Mouse (Mus musculus): Measurements from ENCODE around the gene Ap4m1. TPM values are rescaled to one million over a fixed set of nuclear protein-coding genes. Genes with fewer than 3 reads are reported as not detected.

Gene Ap4m1
- total and polyA plus RNA-seq, 3 experiments, result 22.2 to 38.5 TPM; not detected in 1

- H3K27ac ChIP-seq (ENCODE audit: control insufficient read depth, low read depth, low read length), result no peak overlapping the region
- H3K27me3 ChIP-seq (ENCODE audit: control insufficient read depth in 1 of 2, insufficient read depth in 2 of 2, low read length in 2 of 2), result peaks cover 2% of the 10 kb centered on the region in 2 experiments; a peak in 1 of 4 replicates
- no peak for DNase-seq (ENCODE audit: low read depth, low spot score)
- H3K36me3 ChIP-seq (ENCODE audit: control insufficient read depth in 1 of 2, insufficient read depth in 2 of 2, low read length in 2 of 2), result peaks cover 0 to 2% of the 10 kb centered on the region in 2 experiments; a peak in 1 of 4 replicates
- TF ChIP-seq E2F4 (IDR thresholded peaks at IDR 0.05; ENCODE audit: borderline replicate concordance, low read depth, low read length), result no peak
- TF ChIP-seq ETS1 (IDR thresholded peaks at IDR 0.05; ENCODE audit: low read depth, low read length), result no peak
- TF ChIP-seq UBTF (IDR thresholded peaks at IDR 0.05; ENCODE audit: borderline replicate concordance, insufficient read depth, low read depth, low read length), result no peak
- TF ChIP-seq MXI1 (IDR thresholded peaks at IDR 0.05; ENCODE audit: low read depth, low read length), result no peak
- no peak for TF ChIP-seq BHLHE40 (IDR thresholded peaks at IDR 0.05; ENCODE audit: borderline replicate concordance, low read depth, low read length)
- TF ChIP-seq POLR2AphosphoS2 (IDR thresholded peaks at IDR 0.05; ENCODE audit: low read length), result no peak
- no peak for TF ChIP-seq ZC3H11A (IDR thresholded peaks at IDR 0.05; ENCODE audit: low read depth, low read length)
- no peak for TF ChIP-seq RAD21 (IDR thresholded peaks at IDR 0.05; ENCODE audit: low read depth, low read length)
- TF ChIP-seq MYC (IDR thresholded peaks at IDR 0.05; ENCODE audit: low read depth, low read length), result no peak
- TF ChIP-seq USF1 (IDR thresholded peaks at IDR 0.05; ENCODE audit: low read depth, low read length), result no peak
- no peak for TF ChIP-seq CHD2 (IDR thresholded peaks at IDR 0.05; ENCODE audit: low read length)
- TF ChIP-seq TBP (IDR thresholded peaks at IDR 0.05; ENCODE audit: low read depth, low read length), result no peak
- TF ChIP-seq NRF1 (IDR thresholded peaks at IDR 0.05; ENCODE audit: insufficient read depth, low read depth, low read length, poor library complexity, severe bottlenecking), result no peak
- no peak for TF ChIP-seq HCFC1 (IDR thresholded peaks at IDR 0.05; ENCODE audit: low read depth, low read length)
- TF ChIP-seq POLR2A (IDR thresholded peaks at IDR 0.05; ENCODE audit: control insufficient read depth in 1 of 2, insufficient read depth in 1 of 2, low read depth in 1 of 2, low read length in 2 of 2, poor library complexity in 1 of 2), result no peak
- TF ChIP-seq NELFE (IDR thresholded peaks at IDR 0.05; ENCODE audit: low read depth, low read length), result no peak
- no peak overlapping the region for H3K4me3 ChIP-seq (ENCODE audit: control insufficient read depth in 1 of 2, insufficient read depth in 1 of 2, low read depth in 2 of 2, low read length in 2 of 2)
- H3K4me1 ChIP-seq (ENCODE audit: control insufficient read depth in 1 of 2, insufficient read depth in 2 of 2, low read length in 2 of 2), result peaks cover 0 to 2% of the 10 kb centered on the region in 2 experiments; a peak in 1 of 4 replicates
- no peak overlapping the region for H3K9ac ChIP-seq (ENCODE audit: control insufficient read depth, low read depth, low read length, poor library complexity, severe bottlenecking)
- no peaks in the 10 kb centered on the region for H3K79me2 ChIP-seq (ENCODE audit: control insufficient read depth, insufficient read depth, low read length, poor library complexity)
- H3K9me3 ChIP-seq (replicated peaks; ENCODE audit: insufficient read depth, low read length), result no peaks in the 10 kb centered on the region
Measured at GRCm38 (mm10) chr5:138219864-138220263, 48.1 kb downstream of the Ap4m1 start.

- no peak overlapping the region for H3K9ac ChIP-seq (ENCODE audit: control insufficient read depth, low read depth, low read length, poor library complexity, severe bottlenecking)
- TF ChIP-seq TBP (IDR thresholded peaks at IDR 0.05; ENCODE audit: low read depth, low read length) (peak; percentile 40; the same call in 1 of the 2 replicates), POLR2A (IDR thresholded peaks at IDR 0.05; ENCODE audit: control insufficient read depth in 1 of 2, insufficient read depth in 1 of 2, low read depth in 1 of 2, low read length in 2 of 2, poor library complexity in 1 of 2) (no peak), MAZ (IDR thresholded peaks at IDR 0.05; ENCODE audit: low read depth, low read length) (peak; percentile 29; the same call in 1 of the 2 replicates), POLR2AphosphoS2 (IDR thresholded peaks at IDR 0.05; ENCODE audit: low read length) (no peak), UBTF (IDR thresholded peaks at IDR 0.05; ENCODE audit: borderline replicate concordance, insufficient read depth, low read depth, low read length) (no peak), MAX (IDR thresholded peaks at IDR 0.05; ENCODE audit: low read length) (no peak), CTCF (IDR thresholded peaks at IDR 0.05 in 2 of 3, conservative IDR thresholded peaks at IDR 0.05 in 1 of 3; ENCODE audit: control insufficient read depth in 1 of 3, insufficient read depth in 1 of 3, low read depth in 2 of 3, low read length in 3 of 3, poor library complexity in 1 of 3, severe bottlenecking in 1 of 3) (peak; percentile 96 to 99 (median 97)), ZC3H11A (IDR thresholded peaks at IDR 0.05; ENCODE audit: low read depth, low read length) (peak; percentile 96), TCF12 (IDR thresholded peaks at IDR 0.05; ENCODE audit: low read depth, low read length) (no peak), GATA1 (IDR thresholded peaks at IDR 0.05; ENCODE audit: low read depth, low read length) (no peak), JUND (IDR thresholded peaks at IDR 0.05; ENCODE audit: low read depth, low read length) (no peak), HCFC1 (IDR thresholded peaks at IDR 0.05; ENCODE audit: low read depth, low read length) (0 out of 2 replicates have a peak, but pooled peaks have one; percentile 26), RAD21 (IDR thresholded peaks at IDR 0.05; ENCODE audit: low read depth, low read length) (peak; percentile 98), ZMIZ1 (IDR thresholded peaks at IDR 0.05; ENCODE audit: low read depth, low read length) (no peak), EP300 (IDR thresholded peaks at IDR 0.05; ENCODE audit: low read depth in 1 of 2, low read length in 2 of 2) (no peak), SMC3 (IDR thresholded peaks at IDR 0.05; ENCODE audit: low read depth, low read length) (peak; percentile 97)
- H3K4me1 ChIP-seq (ENCODE audit: control insufficient read depth in 1 of 2, insufficient read depth in 2 of 2, low read length in 2 of 2), result peaks cover 0 to 9% of the 10 kb centered on the region in 2 experiments; a peak in 2 of 4 replicates
- no peak overlapping the region for H3K27ac ChIP-seq (ENCODE audit: control insufficient read depth, low read depth, low read length)
- peaks cover 0 to 5% of the 10 kb centered on the region in 2 experiments; a peak in 1 of 4 replicates for H3K36me3 ChIP-seq (ENCODE audit: control insufficient read depth in 1 of 2, insufficient read depth in 2 of 2, low read length in 2 of 2)
- H3K4me3 ChIP-seq (ENCODE audit: control insufficient read depth in 1 of 2, insufficient read depth in 1 of 2, low read depth in 2 of 2, low read length in 2 of 2), result no peak overlapping the region
- no peaks in the 10 kb centered on the region for H3K9me3 ChIP-seq (replicated peaks; ENCODE audit: insufficient read depth, low read length)
- peak; percentile 92 for DNase-seq (ENCODE audit: low read depth, low spot score)
- no peaks in the 10 kb centered on the region for H3K79me2 ChIP-seq (ENCODE audit: control insufficient read depth, insufficient read depth, low read length, poor library complexity)
- H3K27me3 ChIP-seq (ENCODE audit: control insufficient read depth in 1 of 2, insufficient read depth in 2 of 2, low read length in 2 of 2), result peaks cover 2% of the 10 kb centered on the region in 2 experiments; a peak in 1 of 4 replicates
Measured at GRCm38 (mm10) chr5:138222111-138222510, 50.3 kb downstream of the Ap4m1 start.
